Mouse (Mus musculus) midbrain, embryonic 13.5 days (tissue): ENCODE data around the gene Ccin. TPM values are rescaled to one million over a fixed set of nuclear protein-coding genes. Genes with fewer than 3 reads are reported as not detected.

ENCODE experiments used
- ATAC-seq: fragments of 200-750 bp; cut with Nextera tagmentation; 2 replicates; pipeline ENCODE4 v1.8.0; 2017; ENCODE audit warnings: mild to moderate bottlenecking, moderate TSS enrichment, moderate library complexity
- H3K27ac ChIP-seq: fragments of 300-500 bp; sonication (generic); 2 replicates; pipeline ENCODE4 v1.5.1; 2015; ENCODE audit warnings: inconsistent platforms, mild to moderate bottlenecking, moderate library complexity
- H3K27me3 ChIP-seq: fragments of 300-500 bp; sonication (generic); 2 replicates; pipeline ENCODE4 v1.6.1; 2015; ENCODE audit warnings: mild to moderate bottlenecking, inconsistent platforms
- H3K36me3 ChIP-seq: fragments of 300-500 bp; sonication (generic); 2 replicates; pipeline ENCODE4 v1.6.1; 2015; ENCODE audit warnings: mild to moderate bottlenecking, inconsistent platforms
- H3K4me1 ChIP-seq: fragments of 300-500 bp; sonication (generic); replicated peaks from 2 replicates; pipeline ENCODE4 v1.6.1; 2015; ENCODE audit warnings: inconsistent platforms
- H3K4me2 ChIP-seq: fragments of 300-500 bp; sonication (generic); replicated peaks from 2 replicates; pipeline ENCODE4 v1.6.1; 2015; ENCODE audit warnings: moderate library complexity, mild to moderate bottlenecking, inconsistent platforms
- H3K4me3 ChIP-seq: fragments of 300-500 bp; sonication (generic); replicated peaks from 2 replicates; pipeline ENCODE4 v1.5.1; 2015; ENCODE audit warnings: mild to moderate bottlenecking, inconsistent platforms
- H3K9ac ChIP-seq: fragments of 300-500 bp; sonication (generic); replicated peaks from 2 replicates; pipeline ENCODE4 v1.6.1; 2015; ENCODE audit warnings: mild to moderate bottlenecking, inconsistent platforms
- H3K9me3 ChIP-seq: fragments of 300-500 bp; sonication (generic); 2 replicates; pipeline ENCODE4 v1.6.1; 2016; ENCODE audit warnings: mild to moderate bottlenecking, inconsistent platforms
- WGBS: fragments of 180-500 bp; shearing (Covaris S2); methylation state at CpG from one replicate; pipeline ENCODE4 v1.1.7; 2015; 5-methylcytosine and 5-hydroxymethylcytosine counted together
- polyA plus RNA-seq: library from polyadenylated mRNA; unstranded; fragments of >200 nt; fragmentation: Nextera tagmentation; extraction: Ambion mirVana; gene quantifications from 2 replicates; pipeline ENCODE4 v1.2.1, GENCODE M21; 2015

The Ccin gene
- polyA plus RNA-seq, 1 experiment from 2014 or later, result not detected

- Histone ChIP-seq H3K9me3 (no peaks in the 10 kb centered on the region), H3K36me3 (no peaks in the 10 kb centered on the region), H3K4me2 (no peak overlapping the region), H3K4me3 (no peak overlapping the region), H3K27ac (peak overlapping the region; percentile 26; the same call in 1 of the 2 replicates), H3K27me3 (peaks cover 49% of the 10 kb centered on the region), H3K9ac (0 out of 2 replicates have a peak overlapping the region, but pooled peaks have one; percentile 10), H3K4me1 (peaks cover 21% of the 10 kb centered on the region)
- ATAC-seq, result peak; percentile 60
- 11% methylated on average over 17 of the region's 17 CpGs for WGBS
Observed at GRCm38 (mm10) chr4:43978521-43979443, 4.5 kb upstream of the Ccin start.

DNA sequence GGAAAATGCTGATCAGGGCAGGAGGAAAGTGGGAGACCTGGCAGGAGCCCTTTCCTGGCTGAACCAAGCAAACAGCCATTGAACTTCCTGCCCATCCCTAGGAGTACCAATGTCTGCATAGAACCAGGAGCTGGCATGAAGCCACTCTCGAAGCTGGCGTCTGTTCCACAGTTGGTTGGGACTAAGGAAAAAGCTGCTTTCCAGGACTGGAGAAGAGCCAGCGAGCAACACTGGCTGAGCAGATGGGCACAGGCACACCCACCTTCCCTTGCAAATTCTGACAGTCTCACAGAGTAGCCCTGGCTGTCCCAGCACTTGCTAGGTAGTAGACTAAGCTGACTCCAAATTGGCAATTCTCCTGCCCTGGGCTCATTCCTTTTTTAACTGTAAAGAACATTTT lies 3.5 kb upstream of the Ccin start:
- Histone ChIP-seq H3K9me3 (no peaks in the 10 kb centered on the region), H3K27me3 (peaks cover 58% of the 10 kb centered on the region), H3K4me2 (no peak overlapping the region), H3K4me3 (no peak overlapping the region), H3K36me3 (no peaks in the 10 kb centered on the region), H3K4me1 (peaks cover 20% of the 10 kb centered on the region), H3K27ac (no peak overlapping the region), H3K9ac (no peak overlapping the region)
- WGBS, result 73% methylated on average over 3 of the region's 3 CpGs
- no peak for ATAC-seq

DNA sequence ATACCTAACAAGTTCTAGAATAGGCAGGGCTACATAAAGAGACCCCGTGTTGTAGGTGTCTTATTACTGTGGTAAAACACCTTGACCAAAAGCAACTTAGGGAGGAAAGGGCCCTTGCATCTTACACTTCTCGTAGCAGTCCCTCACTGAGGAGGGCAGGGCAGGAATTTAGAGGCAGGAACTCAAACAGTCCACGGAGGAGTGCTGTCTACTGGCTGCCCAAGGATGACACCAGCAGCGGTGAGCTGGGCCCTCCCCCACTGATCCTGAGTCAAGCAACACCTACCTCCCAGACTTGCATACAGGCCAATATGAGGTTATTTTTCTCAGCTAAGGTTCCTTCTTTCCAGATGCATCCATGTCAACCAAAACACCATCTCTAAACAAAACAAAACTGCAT lies 3.0 kb upstream of the Ccin start:
- Histone ChIP-seq H3K36me3 (no peaks in the 10 kb centered on the region), H3K4me2 (no peak overlapping the region), H3K9ac (no peak overlapping the region), H3K4me1 (peaks cover 20% of the 10 kb centered on the region), H3K4me3 (no peak overlapping the region), H3K9me3 (no peaks in the 10 kb centered on the region), H3K27me3 (peaks cover 59% of the 10 kb centered on the region), H3K27ac (no peak overlapping the region)
- 88% methylated on average over 4 of the region's 4 CpGs for WGBS
- no peak for ATAC-seq

GRCm38 (mm10) chr4:43980846-43981245 lies 2.4 kb upstream of the Ccin start:
- Histone ChIP-seq H3K4me3 (no peak overlapping the region), H3K27ac (no peak overlapping the region), H3K9me3 (no peaks in the 10 kb centered on the region), H3K4me2 (no peak overlapping the region), H3K4me1 (peaks cover 20% of the 10 kb centered on the region), H3K36me3 (no peaks in the 10 kb centered on the region), H3K27me3 (peaks cover 64% of the 10 kb centered on the region), H3K9ac (no peak overlapping the region)
- no peak for ATAC-seq
- 97% methylated on average over 6 of the region's 6 CpGs for WGBS

DNA sequence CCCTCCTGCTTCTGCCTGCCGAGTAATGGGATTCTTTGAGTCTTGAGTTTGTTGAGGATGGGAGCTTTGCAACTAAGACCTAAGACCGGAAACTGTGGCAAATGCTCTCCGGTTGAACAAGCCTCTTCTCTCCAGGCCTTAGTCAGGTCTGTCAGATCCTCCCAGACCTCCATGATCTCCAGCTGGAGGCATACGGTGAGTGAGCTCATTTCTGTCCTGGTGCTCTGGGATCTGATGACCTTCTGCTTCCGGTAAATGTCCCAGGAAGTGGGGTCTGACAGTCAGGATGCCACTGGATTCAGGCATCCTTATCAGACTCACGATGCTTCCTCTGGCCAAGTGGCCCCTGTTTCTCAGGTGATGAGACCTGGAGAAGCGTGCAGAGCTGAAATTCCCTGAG lies 2.0 kb upstream of the Ccin start:
- no peaks in the 10 kb centered on the region for H3K9me3 ChIP-seq
- H3K4me3 ChIP-seq, result no peak overlapping the region
- no peak for ATAC-seq
- no peak overlapping the region for H3K4me2 ChIP-seq
- no peaks in the 10 kb centered on the region for H3K36me3 ChIP-seq
- 90% methylated on average over 7 of the region's 7 CpGs for WGBS
- H3K27ac ChIP-seq, result no peak overlapping the region
- peaks cover 20% of the 10 kb centered on the region for H3K4me1 ChIP-seq
- peaks cover 60% of the 10 kb centered on the region for H3K27me3 ChIP-seq
- no peak overlapping the region for H3K9ac ChIP-seq

DNA sequence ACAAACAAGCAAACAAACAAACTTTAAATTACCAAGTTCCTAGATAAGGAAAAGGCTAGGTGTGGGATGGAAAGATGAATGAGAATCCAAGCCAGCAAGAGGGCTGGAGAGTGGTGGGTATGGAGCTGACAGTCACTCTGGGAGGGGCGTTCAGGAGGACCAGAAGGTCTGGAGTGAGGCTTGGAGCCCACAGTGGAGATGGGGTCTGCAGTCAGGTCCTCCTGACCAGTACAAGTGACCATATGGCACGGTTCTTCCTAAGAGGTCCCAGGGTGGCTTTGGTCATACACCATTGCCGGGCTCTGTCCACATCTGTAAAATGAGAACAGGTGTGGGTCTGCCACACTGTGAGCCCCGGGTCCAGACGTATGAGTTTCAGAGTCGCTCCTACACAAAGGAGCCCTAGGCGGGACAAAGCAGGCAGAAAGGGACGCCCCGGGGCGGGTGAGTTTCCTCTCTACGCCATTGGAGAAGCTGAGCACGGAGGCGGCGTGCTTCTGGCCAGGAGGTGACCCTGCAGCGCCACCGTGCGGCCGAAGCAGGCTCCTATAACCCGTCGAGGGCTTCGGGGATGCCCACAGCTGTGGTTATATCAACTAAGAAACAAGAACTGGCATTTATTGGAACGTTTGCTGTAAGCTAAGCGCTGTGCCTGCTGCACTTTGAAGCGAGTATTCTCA lies 1.1 kb upstream of the Ccin start:
- 2% methylated on average over 24 of the region's 24 CpGs for WGBS
- Histone ChIP-seq H3K4me1 (peaks cover 20% of the 10 kb centered on the region), H3K9ac (peak overlapping the region; percentile 66), H3K27me3 (peaks cover 51% of the 10 kb centered on the region), H3K4me2 (peak overlapping the region; percentile 60), H3K36me3 (no peaks in the 10 kb centered on the region), H3K27ac (no peak overlapping the region), H3K9me3 (no peaks in the 10 kb centered on the region), H3K4me3 (peak overlapping the region; percentile 33)
- ATAC-seq, result peak; percentile 94

- H3K4me2 ChIP-seq, result no peak overlapping the region
- no peak overlapping the region for H3K9ac ChIP-seq
- H3K4me1 ChIP-seq, result peaks cover 11% of the 10 kb centered on the region
- H3K4me3 ChIP-seq, result no peak overlapping the region
- H3K27ac ChIP-seq, result no peak overlapping the region
- no peaks in the 10 kb centered on the region for H3K36me3 ChIP-seq
- no peak for ATAC-seq
- no peaks in the 10 kb centered on the region for H3K9me3 ChIP-seq
- peaks cover 46% of the 10 kb centered on the region for H3K27me3 ChIP-seq
- WGBS, result 93% methylated on average over 22 of the region's 22 CpGs
Observed at GRCm38 (mm10) chr4:43983756-43984155, 473 bp downstream of the Ccin start.

GRCm38 (mm10) chr4:43984326-43984725 lies 1.0 kb downstream of the Ccin start:
- WGBS, result 93% methylated on average over 19 of the region's 19 CpGs
- H3K9me3 ChIP-seq, result no peaks in the 10 kb centered on the region
- ATAC-seq, result no peak
- H3K36me3 ChIP-seq, result no peaks in the 10 kb centered on the region
- H3K4me3 ChIP-seq, result no peak overlapping the region
- H3K27ac ChIP-seq, result no peak overlapping the region
- peaks cover 46% of the 10 kb centered on the region for H3K27me3 ChIP-seq
- no peak overlapping the region for H3K4me2 ChIP-seq
- H3K4me1 ChIP-seq, result peaks cover 5% of the 10 kb centered on the region
- no peak overlapping the region for H3K9ac ChIP-seq

GRCm38 (mm10) chr4:43988976-43989375 lies 5.7 kb downstream of the Ccin start:
- Histone ChIP-seq H3K9me3 (no peaks in the 10 kb centered on the region), H3K4me3 (no peak overlapping the region), H3K27ac (no peak overlapping the region), H3K9ac (no peak overlapping the region), H3K36me3 (no peaks in the 10 kb centered on the region), H3K27me3 (peaks cover 14% of the 10 kb centered on the region), H3K4me2 (no peak overlapping the region), H3K4me1 (no peaks in the 10 kb centered on the region)
- no peak for ATAC-seq
- WGBS, result 87% methylated on average over 3 of the region's 3 CpGs

- no peak overlapping the region for H3K9ac ChIP-seq
- H3K27ac ChIP-seq, result no peak overlapping the region
- no peaks in the 10 kb centered on the region for H3K36me3 ChIP-seq
- H3K4me2 ChIP-seq, result no peak overlapping the region
- H3K4me1 ChIP-seq, result no peaks in the 10 kb centered on the region
- no peak overlapping the region for H3K4me3 ChIP-seq
- WGBS, result 93% methylated on average over 11 of the region's 11 CpGs
- ATAC-seq, result no peak
- no peaks in the 10 kb centered on the region for H3K27me3 ChIP-seq
- no peaks in the 10 kb centered on the region for H3K9me3 ChIP-seq
Observed at GRCm38 (mm10) chr4:43993072-43993471, 9.8 kb downstream of the Ccin start.

- Histone ChIP-seq H3K4me1 (no peaks in the 10 kb centered on the region), H3K4me2 (no peak overlapping the region), H3K27ac (no peak overlapping the region), H3K9ac (no peak overlapping the region), H3K36me3 (no peaks in the 10 kb centered on the region), H3K4me3 (no peak overlapping the region), H3K27me3 (no peaks in the 10 kb centered on the region), H3K9me3 (no peaks in the 10 kb centered on the region)
- 79% methylated on average over 2 of the region's 2 CpGs for WGBS
- ATAC-seq, result no peak
Observed at GRCm38 (mm10) chr4:43994342-43994741, 11.1 kb downstream of the Ccin start.

DNA sequence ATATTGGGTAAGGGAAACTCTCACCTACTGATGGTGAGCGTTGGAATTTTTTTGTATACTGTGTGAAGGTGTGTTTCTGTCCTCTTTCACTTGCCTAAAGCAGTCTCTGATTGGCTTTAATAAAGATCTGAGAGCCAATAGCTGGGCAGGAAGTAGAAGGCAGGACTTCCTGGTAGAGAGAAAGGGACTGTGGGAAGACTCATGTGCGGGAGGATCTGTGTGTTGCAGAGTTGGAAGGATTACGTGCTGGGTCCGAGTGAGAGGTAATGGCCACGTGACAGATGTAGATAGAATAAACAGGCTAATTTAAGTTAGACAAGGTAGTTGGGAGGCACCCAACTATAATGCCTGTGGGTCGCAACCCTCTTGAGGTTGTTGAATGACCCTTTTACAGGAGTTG lies 20.3 kb downstream of the Ccin start:
- no peak for ATAC-seq
- 87% methylated on average over 6 of the region's 6 CpGs for WGBS
- H3K27ac ChIP-seq, result no peak overlapping the region
- no peaks in the 10 kb centered on the region for H3K9me3 ChIP-seq
- no peaks in the 10 kb centered on the region for H3K36me3 ChIP-seq
- no peak overlapping the region for H3K9ac ChIP-seq
- H3K4me2 ChIP-seq, result no peak overlapping the region
- no peak overlapping the region for H3K4me3 ChIP-seq
- 0 out of 2 replicates have a peak, but pooled peaks cover 3% of the 10 kb centered on the region for H3K27me3 ChIP-seq
- no peaks in the 10 kb centered on the region for H3K4me1 ChIP-seq
